Mouse (Mus musculus) kidney, adult 9 months (tissue): Measurements from ENCODE around the gene Tenm4.

Experiments
- DNase-seq: peaks from one replicate; pipeline ENCODE4 v3.0.0; 2022

Gene Tenm4

GRCm38 (mm10) chr7:96532804-96533400 lies 361.9 kb downstream of the Tenm4 start:
- DNase-seq, result no peak

DNA sequence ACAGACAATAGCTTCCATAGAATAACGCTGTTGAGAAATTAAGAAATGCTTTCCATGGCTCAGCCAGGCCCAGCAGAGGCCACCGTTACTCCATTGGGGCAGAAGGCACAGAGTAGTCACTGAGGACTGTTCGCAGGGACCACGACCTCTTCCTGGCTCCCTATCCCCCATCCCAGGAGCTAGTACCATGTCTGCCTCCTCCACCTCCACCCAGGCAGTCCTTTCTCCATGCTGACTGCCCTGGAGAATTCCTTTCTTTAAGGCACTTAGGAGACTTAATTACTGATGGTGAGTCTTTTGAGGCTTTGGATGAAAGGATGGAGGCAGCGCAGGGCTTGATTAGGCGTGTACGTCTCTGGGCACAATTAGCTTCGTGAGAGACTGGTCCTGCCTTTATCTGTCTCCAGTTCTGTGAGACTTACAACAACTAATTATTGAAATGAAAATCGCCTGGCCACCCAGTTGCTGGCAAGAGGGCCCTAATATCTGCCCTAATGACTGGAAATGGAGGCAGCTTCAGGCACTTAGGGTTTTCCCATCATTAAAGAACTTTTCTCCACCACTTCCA lies 365.4 kb downstream of the Tenm4 start:
- DNase-seq, result no peak

DNA sequence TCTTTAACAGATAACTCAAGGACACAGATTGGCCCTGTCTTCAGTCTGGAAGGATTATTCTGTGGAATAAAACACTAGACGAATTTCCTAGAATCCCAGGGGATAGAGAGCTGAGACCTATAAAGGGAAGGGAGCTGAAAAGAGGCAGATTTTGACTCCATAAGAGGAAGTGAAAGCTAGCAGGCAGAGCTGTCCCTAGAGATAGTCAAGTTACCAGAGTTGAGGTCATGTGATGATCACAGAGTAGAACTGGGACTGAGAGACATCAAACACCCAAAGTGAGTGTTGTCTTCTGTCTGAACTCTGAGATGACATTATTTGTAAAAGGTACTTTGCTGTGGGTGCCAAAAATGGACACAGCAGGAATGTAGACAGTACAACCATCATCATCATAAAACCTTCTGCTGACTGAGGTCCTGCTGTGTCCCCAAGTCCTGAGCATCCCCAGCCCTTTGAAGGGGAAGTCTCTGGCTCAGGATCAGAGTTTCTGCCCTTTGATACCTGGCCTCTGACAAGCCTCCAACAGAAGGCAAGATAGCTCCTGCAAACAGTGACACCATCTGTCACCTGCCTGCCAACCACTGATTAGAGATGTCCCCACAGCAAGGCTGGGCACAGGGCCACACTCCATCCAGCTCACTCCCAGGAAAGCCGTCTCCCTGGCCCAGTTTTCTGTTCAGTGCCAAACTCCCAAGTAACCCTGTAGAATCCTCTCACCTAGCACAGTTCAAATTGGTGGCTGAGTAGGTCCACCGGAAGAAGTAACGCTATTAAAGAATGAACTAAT lies 368.4 kb downstream of the Tenm4 start:
- no peak for DNase-seq

- no peak for DNase-seq
These were observed 369.5 kb downstream of the Tenm4 start for GRCm38 (mm10) chr7:96540458-96541096.

DNA sequence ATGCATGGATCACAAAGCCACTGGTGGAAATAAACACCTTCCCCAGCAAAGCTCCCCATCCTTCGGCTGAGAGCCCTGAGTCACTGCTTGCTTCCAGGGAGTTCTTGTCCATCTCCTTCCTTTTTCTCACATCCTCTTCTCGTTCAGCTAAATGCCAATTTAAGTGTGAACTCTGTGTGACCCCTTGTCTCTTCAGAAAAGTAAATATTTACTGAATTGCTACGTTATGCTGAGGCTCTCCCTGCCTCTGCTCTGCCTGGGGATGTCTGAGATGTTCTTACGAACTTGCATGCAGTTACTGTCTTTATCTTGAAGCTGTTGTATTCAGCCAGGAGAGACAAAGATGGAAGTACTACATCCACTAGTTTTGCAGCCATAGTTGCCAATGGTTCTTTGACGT lies 374.9 kb downstream of the Tenm4 start:
- no peak for DNase-seq

DNA sequence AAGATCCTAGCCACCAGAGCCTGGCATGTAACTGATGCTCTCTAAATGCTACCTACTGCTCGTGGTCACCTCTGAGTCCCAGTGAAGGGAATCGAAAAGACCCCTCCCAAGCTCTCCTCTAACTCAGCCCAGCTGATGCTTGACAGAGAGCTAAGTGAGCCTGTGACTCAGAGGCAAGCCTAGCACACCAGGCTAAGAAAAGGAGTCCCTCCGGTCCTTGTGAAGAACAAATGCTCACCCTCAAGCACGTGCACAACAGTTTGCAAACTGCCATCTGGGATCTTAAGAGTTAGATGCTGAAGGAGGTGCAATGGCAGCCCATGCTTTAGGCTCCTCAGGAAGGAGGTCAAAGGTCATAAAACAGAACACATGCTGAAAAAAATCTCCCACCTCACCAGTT lies 380.8 kb downstream of the Tenm4 start:
- no peak for DNase-seq

DNA sequence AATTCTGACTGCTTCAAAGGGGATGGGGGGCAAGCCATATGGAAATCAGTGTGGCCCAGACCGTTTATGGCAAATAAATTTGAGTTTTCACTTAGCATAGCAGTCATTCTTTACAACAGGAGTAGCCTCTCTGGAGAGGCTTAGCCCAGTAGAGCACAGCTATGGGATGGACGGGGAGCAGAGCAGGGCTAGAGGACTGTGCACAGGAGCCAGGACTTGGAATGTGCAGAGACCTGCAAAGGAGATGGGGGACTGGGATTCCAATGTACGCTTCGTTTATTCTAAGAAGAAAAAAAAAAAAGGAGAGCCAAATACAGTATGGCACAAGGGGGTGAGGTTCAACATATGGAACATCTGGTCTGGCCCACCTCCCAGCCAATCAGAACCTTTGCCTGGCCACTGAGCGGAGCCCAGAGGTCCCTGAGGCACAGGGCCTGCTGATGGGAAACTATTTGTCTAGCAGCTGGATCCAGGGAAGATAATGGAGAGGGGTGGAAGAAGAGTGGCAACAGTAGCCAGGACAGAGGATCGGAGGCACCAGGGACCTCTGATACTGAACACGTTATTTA lies 381.3 kb downstream of the Tenm4 start:
- DNase-seq, result no peak

- DNase-seq, result peak; percentile 20
These were observed 383.2 kb downstream of the Tenm4 start for GRCm38 (mm10) chr7:96554277-96554690.

DNA sequence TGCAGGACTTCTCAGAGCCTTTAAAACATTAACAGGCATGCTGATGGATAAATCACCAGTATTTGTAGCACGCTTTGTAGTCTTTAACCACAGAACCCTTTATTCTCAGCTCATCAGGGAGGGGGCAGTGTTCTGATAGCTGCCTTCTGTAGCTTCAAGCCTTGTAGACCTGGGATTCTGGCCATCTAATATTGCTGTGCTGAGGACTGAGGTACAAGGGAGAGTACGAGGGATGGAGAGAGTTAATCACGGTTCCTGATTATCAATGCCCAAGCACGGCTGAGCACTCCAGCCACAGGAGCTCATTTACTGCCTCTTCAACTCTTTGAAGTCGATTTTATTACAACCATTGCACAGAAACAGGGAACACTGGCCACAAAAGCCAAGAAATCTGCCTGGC lies 384.2 kb downstream of the Tenm4 start:
- no peak for DNase-seq

DNA sequence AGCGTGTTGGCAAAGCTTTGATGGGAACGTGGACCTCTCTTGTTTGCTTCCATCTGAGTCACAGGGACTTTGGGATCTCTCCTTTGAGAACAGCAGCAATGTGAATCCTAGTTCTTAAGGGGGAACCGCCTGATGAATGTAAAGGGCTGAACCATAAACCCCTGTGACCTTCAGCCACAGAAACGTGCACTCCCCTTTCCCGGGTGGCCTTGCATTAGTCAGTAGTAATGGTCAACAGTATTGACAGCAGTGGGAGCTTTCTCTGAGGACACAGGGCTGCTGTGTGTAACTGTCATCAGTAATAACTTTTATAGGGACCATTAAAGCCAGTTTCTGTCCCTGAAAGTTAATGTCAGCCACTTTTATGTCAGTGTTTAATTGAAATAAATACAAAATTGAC lies 385.7 kb downstream of the Tenm4 start:
- no peak for DNase-seq

- DNase-seq, result no peak
These were observed 391.8 kb downstream of the Tenm4 start for GRCm38 (mm10) chr7:96562890-96563289.

DNA sequence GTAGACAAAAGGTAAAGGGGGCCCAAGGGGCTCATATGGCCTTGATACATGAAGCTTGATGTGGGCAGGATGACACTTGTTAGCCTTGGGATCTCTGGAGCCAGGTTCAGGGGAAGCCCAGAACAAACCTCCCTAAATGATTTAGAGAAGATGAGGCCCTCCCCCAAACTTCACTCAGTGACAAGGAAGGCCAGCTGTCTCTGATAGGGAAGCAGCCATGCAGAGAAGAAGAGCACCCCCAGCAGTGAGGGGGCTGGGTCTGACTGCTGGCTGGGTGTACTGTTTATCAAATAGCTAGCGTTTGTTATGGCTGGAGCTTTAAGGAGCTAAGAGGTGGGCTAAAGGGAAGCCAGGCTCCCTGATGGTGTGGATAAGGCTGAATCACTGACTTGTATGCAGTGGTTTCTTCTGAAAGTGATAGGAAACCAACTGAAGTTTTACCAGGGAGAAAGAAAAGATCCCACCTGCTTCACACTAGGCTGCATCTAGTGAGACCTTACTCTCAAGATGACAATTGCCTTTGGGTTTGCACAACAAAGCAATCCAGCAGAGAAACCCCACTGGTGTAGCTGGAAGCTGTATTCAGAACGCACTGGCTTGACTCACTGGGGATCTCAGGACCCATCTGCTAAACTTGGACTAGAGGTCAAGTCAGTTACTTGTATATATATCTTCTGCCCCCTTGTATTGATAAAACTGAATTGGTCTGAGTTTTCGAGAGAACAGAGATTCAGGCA lies 392.5 kb downstream of the Tenm4 start:
- no peak for DNase-seq

- peak; percentile 86 for DNase-seq
These were observed 394.8 kb downstream of the Tenm4 start for GRCm38 (mm10) chr7:96565806-96566205.

DNA sequence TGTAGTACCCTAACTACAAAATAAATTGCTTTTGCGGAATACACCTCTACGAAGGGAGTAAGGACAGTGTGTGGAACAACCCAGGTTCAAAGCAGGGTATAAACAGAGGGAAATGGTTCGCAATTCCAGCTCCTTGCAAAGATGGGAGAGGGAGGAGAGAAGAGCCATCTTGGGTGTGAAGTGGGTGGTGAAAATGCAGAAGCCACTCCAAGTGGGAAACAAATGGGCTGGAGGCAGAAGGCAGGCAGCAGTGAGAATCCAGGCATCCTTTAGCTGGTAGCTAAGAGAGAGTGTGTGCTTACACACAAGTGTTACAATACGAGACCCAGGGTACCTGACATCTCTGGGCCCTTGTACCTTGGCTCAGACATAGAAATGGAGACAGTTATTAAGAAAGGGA lies 395.2 kb downstream of the Tenm4 start:
- DNase-seq, result no peak

- no peak for DNase-seq
These were observed 397.0 kb downstream of the Tenm4 start for GRCm38 (mm10) chr7:96568034-96568433.

GRCm38 (mm10) chr7:96570965-96571364 lies 399.9 kb downstream of the Tenm4 start:
- peak; percentile 90 for DNase-seq

- DNase-seq, result no peak
These were observed 401.9 kb downstream of the Tenm4 start for GRCm38 (mm10) chr7:96572995-96573394.

DNA sequence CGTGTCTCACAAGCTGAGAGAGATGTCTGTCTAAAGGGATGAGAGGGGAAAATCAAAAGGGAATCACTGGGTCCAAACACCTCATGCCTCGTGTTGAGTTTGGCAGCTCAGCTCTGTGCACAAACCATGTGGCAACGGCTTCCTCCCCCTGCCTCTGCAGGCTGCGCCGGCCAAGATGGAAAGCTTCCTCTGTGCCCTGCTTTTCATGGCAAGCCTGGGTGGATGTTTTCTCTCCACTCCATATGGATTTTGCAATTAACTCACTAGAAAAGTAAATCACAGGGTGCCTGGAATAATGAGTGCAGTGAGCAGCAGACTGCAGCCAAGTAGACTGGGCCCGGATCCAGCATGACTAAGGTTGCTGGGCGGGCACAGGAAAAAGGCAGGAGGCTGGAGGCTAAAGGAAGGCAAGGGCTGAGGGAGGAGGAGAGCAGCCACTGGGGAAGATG lies 404.2 kb downstream of the Tenm4 start:
- DNase-seq, result peak; percentile 76

- DNase-seq, result no peak
These were observed 411.7 kb downstream of the Tenm4 start for GRCm38 (mm10) chr7:96582752-96583151.

DNA sequence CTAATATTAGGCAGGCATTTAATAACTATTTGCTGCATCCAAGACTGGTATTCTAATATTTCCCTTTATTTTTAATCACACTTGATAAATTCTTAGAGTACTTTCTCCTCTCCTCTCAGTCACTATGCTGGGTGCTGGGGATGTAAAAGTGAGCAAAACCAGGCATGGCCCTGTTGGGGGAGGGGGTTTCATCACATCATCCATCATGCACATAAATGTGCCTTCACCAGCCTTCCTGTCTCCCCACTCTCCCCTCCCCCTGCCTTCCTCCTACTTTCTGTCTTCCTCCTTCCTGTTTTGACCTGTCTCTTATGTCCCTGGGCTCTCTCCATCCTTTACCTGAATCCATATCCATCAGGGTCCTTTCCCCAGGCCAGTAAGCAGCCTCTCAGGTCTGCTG lies 416.4 kb downstream of the Tenm4 start:
- DNase-seq, result no peak

DNA sequence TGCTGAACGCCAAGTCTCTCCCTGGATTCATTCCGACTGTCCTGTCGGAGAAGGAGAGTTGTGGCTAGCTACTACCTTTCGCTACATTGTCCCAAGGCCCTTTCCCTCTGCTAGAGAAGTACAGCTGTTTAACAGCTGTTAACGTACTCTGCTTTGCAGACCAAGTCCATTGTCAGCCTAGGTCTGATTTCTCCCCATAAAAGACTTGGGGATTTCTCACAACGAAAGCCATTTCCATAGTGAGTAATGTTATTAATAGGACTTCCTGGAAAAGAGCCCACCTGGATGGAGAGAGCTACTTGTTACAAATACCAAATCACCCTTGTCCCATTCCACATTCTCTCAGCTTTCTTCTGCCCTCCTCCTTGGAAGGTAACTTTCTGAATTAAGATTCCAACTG lies 417.5 kb downstream of the Tenm4 start:
- DNase-seq, result no peak

DNA sequence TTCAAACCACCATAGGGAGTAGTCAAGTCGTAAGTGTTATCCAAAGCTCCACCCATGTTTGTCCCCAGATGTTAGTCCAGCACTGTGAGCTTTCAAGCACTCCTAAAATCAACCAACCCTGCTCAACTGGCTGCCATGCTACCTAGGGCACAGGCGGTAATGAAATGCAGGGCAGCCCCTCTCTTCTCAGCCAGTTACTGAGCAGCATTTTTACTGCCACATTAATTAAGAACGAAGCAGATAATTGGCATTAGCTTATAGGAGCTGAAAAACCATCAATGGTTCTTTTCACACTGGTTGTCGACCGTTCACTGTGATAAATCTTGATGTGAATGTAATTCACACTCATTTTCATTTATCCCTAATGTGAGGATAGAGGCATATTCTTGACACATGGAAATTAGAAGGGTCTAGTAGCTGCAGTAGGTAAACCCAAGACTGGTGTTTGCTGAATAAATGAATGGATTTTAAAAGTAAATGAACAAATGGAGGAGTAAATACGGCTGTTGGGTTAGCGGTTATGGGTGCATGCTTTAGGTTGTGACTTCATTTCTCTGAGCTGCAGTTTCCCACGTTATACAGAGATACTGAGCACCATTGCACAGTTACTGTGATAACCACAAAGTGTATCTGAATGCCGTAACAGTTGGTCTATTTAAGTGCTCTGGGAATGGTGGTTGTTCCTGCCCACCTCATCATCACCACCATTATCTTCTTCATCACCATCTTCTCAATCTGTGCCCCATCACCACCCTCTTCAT lies 424.7 kb downstream of the Tenm4 start:
- DNase-seq, result no peak
